In genomic region chr2:31115943-31116731, GRCm38 (mm10) we compare ENCODE assay signal across 9 mouse cellular contexts. TPM values are rescaled to one million over a fixed set of nuclear protein-coding genes. Genes with fewer than 3 reads are reported as not detected.
DNase-seq lines count a peak whose midpoint lies in the region; ATAC-seq and TF ChIP-seq lines count a peak whose summit lies in the region.
"Had no signal": no experiment of that assay in that cellular context is flagged by ENCODE, and none has a peak within 500 bp of the region (broad histone marks: within the 10 kb centered on the region; RNA-seq: fewer than 3 reads in every experiment).

No protein-coding gene starts in this region.

- 65% methylated on average over 10 of the region's 10 CpGs for WGBS in hindbrain, embryonic 16.5 days

- H3K4me1 ChIP-seq in hindbrain, embryonic 16.5 days (ENCODE audit: control insufficient read depth, insufficient read depth, low read depth, low read length) = peaks cover 2% of the 10 kb centered on the region; the same call in 1 of the 2 replicates

- no peak overlapping the region for H3K9ac ChIP-seq in hindbrain, embryonic 16.5 days (ENCODE audit: low read depth, low read length)
- H3K9ac ChIP-seq: hindbrain, embryonic 15.5 days had no signal

- no peaks in the 10 kb centered on the region for H3K27me3 ChIP-seq in hindbrain, embryonic 16.5 days (replicated peaks; ENCODE audit: control insufficient read depth, insufficient read depth, low read length)
- H3K27me3 ChIP-seq: hindbrain, embryonic 15.5 days had no signal

- H3K36me3 ChIP-seq in hindbrain, embryonic 16.5 days (ENCODE audit: control insufficient read depth, insufficient read depth, low read length) = no peaks in the 10 kb centered on the region
- H3K36me3 ChIP-seq: hindbrain, embryonic 15.5 days had no signal

- H3K4me2 ChIP-seq in hindbrain, embryonic 16.5 days (ENCODE audit: low read length) = no peak overlapping the region
- H3K4me2 ChIP-seq: hindbrain, embryonic 15.5 days had no signal

- ATAC-seq in hindbrain, embryonic 16.5 days = no peak

- H3K9me3 ChIP-seq in hindbrain, embryonic 16.5 days (ENCODE audit: control insufficient read depth, low read length) = no peaks in the 10 kb centered on the region
- H3K9me3 ChIP-seq: hindbrain, embryonic 15.5 days had no signal

- no peak overlapping the region for H3K4me3 ChIP-seq in layer of hippocampus, adult 2 months
- H3K4me3 ChIP-seq in hindbrain, embryonic 16.5 days (ENCODE audit: low read length) = no peak overlapping the region
- H3K4me3 ChIP-seq: hindbrain, embryonic 15.5 days had no signal

- no peak for TF ChIP-seq CTCF in layer of hippocampus, adult 2 months (conservative IDR thresholded peaks at IDR 0.05)

- peak overlapping the region; percentile 48 for H3K27ac ChIP-seq in layer of hippocampus, adult 2 months
- peak overlapping the region; percentile 44; the same call in 1 of the 2 replicates for H3K27ac ChIP-seq in hindbrain, embryonic 16.5 days (ENCODE audit: low read depth, low read length)

- peak; percentile 44 to 67 for DNase-seq in layer of hippocampus, adult 2 months (ENCODE audit: low spot score in 2 of 2)
- no peak for DNase-seq in layer of hippocampus, postnatal 10 days (ENCODE audit: low spot score in 2 of 2)
- peak; percentile 49 for DNase-seq in Muller cell, postnatal 12 days (ENCODE audit: inconsistent ontology term)
- DNase-seq in retina, postnatal 1 day = peak; percentile 62
- DNase-seq in ovary, postnatal 10 days (ENCODE audit: low spot score) = no peak
- DNase-seq in testis, postnatal 14 days (ENCODE audit: low spot score) = no peak
- no peak for DNase-seq in spleen, adult 18-20 months

RNA-seq across cellular contexts. Expression of gene Fnbp1, which starts 25.7 kb away (rescaled TPM):
- 100 to 1,000 TPM; 113 to 120 TPM for total RNA-seq in layer of hippocampus, adult 2 months (2021)
- total RNA-seq in layer of hippocampus, postnatal 10 days (2021) = 10 to 100 TPM; 90.2 to 99.0 TPM
- polyA plus RNA-seq in hindbrain, embryonic 16.5 days (2015; fragmentation: Nextera tagmentation; extraction: Ambion mirVana) = 35.8 and 36.7 TPM in 2 replicates

RNA-seq across cellular contexts. Expression of gene Gpr107, which starts 36.0 kb away (rescaled TPM):
- 10 to 100 TPM; 50.5 to 53.1 TPM for total RNA-seq in layer of hippocampus, adult 2 months (2021)
- total RNA-seq in layer of hippocampus, postnatal 10 days (2021) = 10 to 100 TPM; 50.7 to 54.5 TPM
- polyA plus RNA-seq in hindbrain, embryonic 16.5 days (2015; fragmentation: Nextera tagmentation; extraction: Ambion mirVana) = 34.4 and 37.3 TPM in 2 replicates

Comparison
In these comparisons a context has a peak if more than half of its experiments do, and no peak if none do; other contexts are left out.
1. DNase-seq: peak in layer of hippocampus, adult 2 months (2 of 2), Muller cell, postnatal 12 days (single experiment) and retina, postnatal 1 day (single experiment); none in layer of hippocampus, postnatal 10 days (0 of 2), ovary, postnatal 10 days (single experiment), testis, postnatal 14 days (single experiment) and spleen, adult 18-20 months (0 of 2).